Comparison of ENCODE assay signal across 8 mouse cellular contexts in the genomic region with DNA sequence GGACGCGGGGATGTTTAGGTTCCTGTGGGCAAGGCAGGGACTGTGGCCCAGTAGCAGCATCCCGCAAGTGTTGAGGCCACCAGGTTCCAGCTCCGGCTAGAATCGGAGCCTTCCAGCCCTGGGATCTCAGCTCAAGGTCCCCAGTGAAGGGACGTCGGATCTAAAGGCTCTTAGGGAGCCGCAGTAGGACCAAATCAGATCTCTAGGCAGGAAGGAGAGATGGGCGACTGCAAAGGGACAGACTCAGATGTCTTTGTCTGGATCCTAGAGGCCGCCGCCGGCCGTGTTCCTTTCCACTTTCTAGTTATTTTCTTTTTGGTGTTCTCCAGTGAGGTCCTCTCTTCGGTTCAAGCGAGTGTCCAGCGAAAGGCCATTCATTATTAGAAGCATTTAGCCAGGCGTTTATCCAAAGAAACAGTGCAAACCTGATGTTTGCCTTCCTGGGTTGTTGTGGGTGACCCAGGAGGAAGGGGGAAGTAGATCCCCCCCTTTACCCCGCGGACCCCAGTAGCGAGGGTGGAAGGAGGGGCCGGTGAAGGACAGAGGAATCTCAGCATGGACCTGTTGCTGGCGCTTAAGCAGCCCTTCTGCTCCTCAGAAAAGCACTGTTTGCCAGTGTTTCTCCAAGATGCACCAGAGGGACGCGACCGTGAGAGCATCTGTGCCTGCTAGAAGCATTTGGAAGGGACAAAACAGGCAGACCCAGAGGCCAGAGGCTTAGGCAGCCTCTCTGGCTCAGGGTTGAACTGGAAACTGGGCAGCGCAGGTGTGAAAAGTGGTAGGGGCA. TPM values are rescaled to one million over a fixed set of nuclear protein-coding genes. Genes with fewer than 3 reads are reported as not detected.
DNase-seq lines count a peak whose midpoint lies in the region; ATAC-seq and TF ChIP-seq lines count a peak whose summit lies in the region.

No protein-coding gene starts in this region.

- ATAC-seq in embryonic facial prominence, embryonic 11.5 days (replicated peaks; ENCODE audit: insufficient number of reproducible peaks, low FRiP score, low TSS enrichment, low read depth) = no peak
- peak; percentile 1; the same call in 1 of the 2 replicates for ATAC-seq in hindbrain, postnatal 0 days
- ATAC-seq in midbrain, embryonic 16.5 days = no peak

- H3K4me2 ChIP-seq in embryonic facial prominence, embryonic 11.5 days (ENCODE audit: low read depth, low read length) = peak overlapping the region; percentile 89
- H3K4me2 ChIP-seq in hindbrain, postnatal 0 days (ENCODE audit: low read depth, low read length) = peak overlapping the region; percentile 71
- H3K4me2 ChIP-seq in midbrain, embryonic 16.5 days (ENCODE audit: low read length) = peak overlapping the region; percentile 53

- H3K36me3 ChIP-seq in embryonic facial prominence, embryonic 11.5 days (replicated peaks; ENCODE audit: control insufficient read depth, insufficient read depth, low read depth, low read length) = no peaks in the 10 kb centered on the region
- H3K36me3 ChIP-seq in hindbrain, postnatal 0 days (ENCODE audit: insufficient read depth, low read length) = no peaks in the 10 kb centered on the region
- no peaks in the 10 kb centered on the region for H3K36me3 ChIP-seq in midbrain, embryonic 16.5 days (ENCODE audit: control insufficient read depth, insufficient read depth, low read length)

- peak overlapping the region; percentile 39 for H3K4me3 ChIP-seq in layer of hippocampus, adult 2 months
- H3K4me3 ChIP-seq in embryonic facial prominence, embryonic 11.5 days (ENCODE audit: low read depth, low read length) = peak overlapping the region; percentile 42
- peak overlapping the region; percentile 38 for H3K4me3 ChIP-seq in hindbrain, postnatal 0 days (ENCODE audit: low read length)
- H3K4me3 ChIP-seq in midbrain, embryonic 16.5 days (ENCODE audit: low read depth, low read length) = peak overlapping the region; percentile 28

- H3K27ac ChIP-seq in layer of hippocampus, adult 2 months = peak overlapping the region; percentile 55; the same call in 1 of the 2 replicates
- H3K27ac ChIP-seq in embryonic facial prominence, embryonic 11.5 days (replicated peaks; ENCODE audit: low read depth, low read length) = peak overlapping the region; percentile 37; the same call in 1 of the 2 replicates
- H3K27ac ChIP-seq in hindbrain, postnatal 0 days = peak overlapping the region; percentile 77
- peak overlapping the region; percentile 78 for H3K27ac ChIP-seq in midbrain, embryonic 16.5 days (ENCODE audit: low read length)

- peaks cover 33% of the 10 kb centered on the region for H3K27me3 ChIP-seq in embryonic facial prominence, embryonic 11.5 days (ENCODE audit: control insufficient read depth, insufficient read depth, low read length)
- peaks cover 58% of the 10 kb centered on the region for H3K27me3 ChIP-seq in hindbrain, postnatal 0 days (ENCODE audit: insufficient read depth, low read length)
- H3K27me3 ChIP-seq in midbrain, embryonic 16.5 days (ENCODE audit: control insufficient read depth, insufficient read depth, low read depth, low read length) = peaks cover 45% of the 10 kb centered on the region

- H3K4me1 ChIP-seq in embryonic facial prominence, embryonic 11.5 days (ENCODE audit: control insufficient read depth, insufficient read depth, low read length) = peaks cover 4% of the 10 kb centered on the region
- H3K4me1 ChIP-seq in hindbrain, postnatal 0 days (ENCODE audit: insufficient read depth, low read length) = no peaks in the 10 kb centered on the region
- H3K4me1 ChIP-seq in midbrain, embryonic 16.5 days (ENCODE audit: control insufficient read depth, insufficient read depth, low read length) = no peaks in the 10 kb centered on the region; the same call in none of the 2 replicates

- 2% methylated on average over 26 of the region's 26 CpGs for WGBS in embryonic facial prominence, embryonic 11.5 days
- 6% methylated on average over 26 of the region's 26 CpGs for WGBS in hindbrain, postnatal 0 days
- WGBS in midbrain, embryonic 16.5 days = 5% methylated on average over 26 of the region's 26 CpGs

- no peak for TF ChIP-seq CTCF in layer of hippocampus, adult 2 months (conservative IDR thresholded peaks at IDR 0.05)
- no peak for TF ChIP-seq CTCF in hindbrain, postnatal 0 days (IDR thresholded peaks at IDR 0.05; ENCODE audit: low read depth)

- H3K9ac ChIP-seq in embryonic facial prominence, embryonic 11.5 days (replicated peaks; ENCODE audit: low read length) = peak overlapping the region; percentile 22
- H3K9ac ChIP-seq in hindbrain, postnatal 0 days (replicated peaks; ENCODE audit: low read length) = peak overlapping the region; percentile 38; the same call in 1 of the 2 replicates
- peak overlapping the region; percentile 50 for H3K9ac ChIP-seq in midbrain, embryonic 16.5 days (ENCODE audit: low read depth, low read length)

- no peaks in the 10 kb centered on the region for H3K9me3 ChIP-seq in embryonic facial prominence, embryonic 11.5 days (replicated peaks; ENCODE audit: control insufficient read depth, low read length)
- H3K9me3 ChIP-seq in hindbrain, postnatal 0 days (ENCODE audit: low read length) = no peaks in the 10 kb centered on the region
- H3K9me3 ChIP-seq in midbrain, embryonic 16.5 days (replicated peaks; ENCODE audit: control insufficient read depth, low read length, poor library complexity, severe bottlenecking) = no peaks in the 10 kb centered on the region

- no peak for DNase-seq in layer of hippocampus, adult 2 months (ENCODE audit: low spot score in 2 of 2)
- DNase-seq in layer of hippocampus, adult 9-10 months (ENCODE audit: low spot score) = no peak
- DNase-seq in embryonic facial prominence, embryonic 11.5 days (ENCODE audit: low spot score) = peak; percentile 14
- DNase-seq in hindbrain, postnatal 0 days (ENCODE audit: low spot score) = no peak
- no peak for DNase-seq in layer of hippocampus, adult 9-11 months
- DNase-seq in cerebellum, postnatal 4 days (ENCODE audit: low spot score in 2 of 2) = no peak
- no peak for DNase-seq in thymus, postnatal 36 days

RNA-seq across cellular contexts. Expression of a gene that starts 34.3 kb away (rescaled TPM):
- 10 to 100 TPM; 35.8 to 48.5 TPM for total RNA-seq in layer of hippocampus, adult 2 months (2021)
- 106 and 114 TPM in 2 replicates for polyA plus RNA-seq in embryonic facial prominence, embryonic 11.5 days (2014; fragmentation: Nextera tagmentation; extraction: Ambion mirVana)
- total RNA-seq in hindbrain, postnatal 0 days (2014; rRNA removed) = 33.2 and 43.1 TPM in 2 replicates
- 74.2 and 75.4 TPM in 2 replicates for polyA plus RNA-seq in hindbrain, postnatal 0 days (2015; fragmentation: Nextera tagmentation; extraction: Ambion mirVana)
- 78.0 and 102 TPM in 2 replicates for polyA plus RNA-seq in midbrain, embryonic 16.5 days (2015; fragmentation: Nextera tagmentation; extraction: Ambion mirVana)
